Mouse (Mus musculus): ENCODE data around the gene Cryaa. TPM values are rescaled to one million over a fixed set of nuclear protein-coding genes. Genes with fewer than 3 reads are reported as not detected.

Cryaa gene
- polyA plus RNA-seq, 1 experiment from 2014 or later = not detected

DNA sequence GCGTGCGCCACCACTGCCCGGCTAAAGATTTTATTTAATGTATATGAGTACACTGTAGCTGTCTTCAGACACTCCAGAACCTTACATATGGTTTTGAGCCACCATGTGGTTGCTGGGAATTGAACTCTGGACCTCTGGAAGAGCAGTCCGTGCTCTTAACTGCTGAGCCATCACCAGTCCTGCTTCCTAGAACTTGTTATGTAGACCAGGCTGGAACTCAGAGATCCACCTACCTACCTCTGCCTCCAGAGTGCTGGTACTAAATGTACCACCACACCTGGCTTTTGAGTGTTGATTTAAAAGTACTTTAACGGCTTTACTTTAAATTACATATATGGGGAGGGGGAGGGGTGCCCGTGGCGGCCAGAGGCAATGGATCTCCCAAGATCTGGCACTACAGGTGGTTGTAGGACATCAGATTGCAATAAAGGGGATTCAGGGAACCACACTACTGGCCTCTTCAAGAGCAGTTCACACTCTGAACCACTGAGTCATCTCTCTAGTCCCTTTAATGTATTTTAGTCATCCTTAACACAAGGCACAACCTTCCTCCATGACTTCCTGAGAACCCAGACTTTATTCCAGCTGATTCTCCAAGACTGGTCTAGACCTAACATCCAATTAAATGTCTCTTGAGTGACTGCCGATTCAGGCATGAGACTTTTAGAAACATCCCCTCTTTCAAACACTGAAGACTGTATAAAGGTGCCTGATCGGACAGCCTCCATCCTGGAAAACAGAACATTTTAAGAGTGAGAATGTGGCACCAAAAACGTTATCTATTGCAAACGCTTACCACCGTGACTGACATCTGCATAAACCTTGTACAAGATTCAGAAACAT is 20.2 kb upstream of the Cryaa start:
- Histone ChIP-seq H3K9me3 (replicated peaks; ENCODE audit: control insufficient read depth, low read length) (no peaks in the 10 kb centered on the region), H3K27me3 (ENCODE audit: control insufficient read depth, insufficient read depth, low read depth, low read length) (no peaks in the 10 kb centered on the region), H3K36me3 (ENCODE audit: control insufficient read depth, insufficient read depth) (peaks cover 32% of the 10 kb centered on the region), H3K4me2 (ENCODE audit: low read depth, low read length) (peak overlapping the region; percentile 61), H3K4me3 (ENCODE audit: low read depth, low read length) (peak overlapping the region; percentile 83), H3K9ac (ENCODE audit: low read depth, low read length) (peak overlapping the region; percentile 91), H3K4me1 (ENCODE audit: control insufficient read depth, low read depth, low read length) (peaks cover 34% of the 10 kb centered on the region), H3K27ac (ENCODE audit: low read length) (peak overlapping the region; percentile 32; the same call in 1 of the 2 replicates)
- ATAC-seq (ENCODE audit: low read depth) = no peak
- WGBS (ENCODE audit: insufficient replicate concordance) = 41% methylated on average over 12 of the region's 12 CpGs

DNA sequence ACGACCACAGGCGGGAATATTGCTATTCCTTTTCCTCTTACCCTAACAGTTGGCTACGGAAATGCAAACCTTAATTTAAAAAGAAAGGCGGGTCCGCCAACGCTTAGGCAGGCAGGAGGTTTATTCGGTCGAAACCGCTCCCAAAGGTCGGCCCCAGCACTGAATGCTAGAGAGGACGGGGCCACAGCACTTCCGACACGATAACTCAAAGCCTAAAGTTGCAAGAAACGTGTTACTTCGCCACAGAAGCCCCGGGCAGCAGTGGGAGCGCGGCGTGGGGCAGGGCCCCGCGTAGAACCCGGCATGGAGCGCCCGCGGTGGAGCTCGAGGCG is 19.5 kb upstream of the Cryaa start:
- under 1% methylated on average over 27 of the region's 27 CpGs for WGBS (ENCODE audit: insufficient replicate concordance)
- Histone ChIP-seq H3K9ac (ENCODE audit: low read depth, low read length) (peak overlapping the region; percentile 91), H3K4me1 (ENCODE audit: control insufficient read depth, low read depth, low read length) (peaks cover 34% of the 10 kb centered on the region), H3K27me3 (ENCODE audit: control insufficient read depth, insufficient read depth, low read depth, low read length) (no peaks in the 10 kb centered on the region), H3K4me3 (ENCODE audit: low read depth, low read length) (peak overlapping the region; percentile 83), H3K36me3 (ENCODE audit: control insufficient read depth, insufficient read depth) (peaks cover 24% of the 10 kb centered on the region), H3K4me2 (ENCODE audit: low read depth, low read length) (peak overlapping the region; percentile 61), H3K27ac (ENCODE audit: low read length) (peak overlapping the region; percentile 67), H3K9me3 (replicated peaks; ENCODE audit: control insufficient read depth, low read length) (no peaks in the 10 kb centered on the region)
- ATAC-seq (ENCODE audit: low read depth) = no peak

DNA sequence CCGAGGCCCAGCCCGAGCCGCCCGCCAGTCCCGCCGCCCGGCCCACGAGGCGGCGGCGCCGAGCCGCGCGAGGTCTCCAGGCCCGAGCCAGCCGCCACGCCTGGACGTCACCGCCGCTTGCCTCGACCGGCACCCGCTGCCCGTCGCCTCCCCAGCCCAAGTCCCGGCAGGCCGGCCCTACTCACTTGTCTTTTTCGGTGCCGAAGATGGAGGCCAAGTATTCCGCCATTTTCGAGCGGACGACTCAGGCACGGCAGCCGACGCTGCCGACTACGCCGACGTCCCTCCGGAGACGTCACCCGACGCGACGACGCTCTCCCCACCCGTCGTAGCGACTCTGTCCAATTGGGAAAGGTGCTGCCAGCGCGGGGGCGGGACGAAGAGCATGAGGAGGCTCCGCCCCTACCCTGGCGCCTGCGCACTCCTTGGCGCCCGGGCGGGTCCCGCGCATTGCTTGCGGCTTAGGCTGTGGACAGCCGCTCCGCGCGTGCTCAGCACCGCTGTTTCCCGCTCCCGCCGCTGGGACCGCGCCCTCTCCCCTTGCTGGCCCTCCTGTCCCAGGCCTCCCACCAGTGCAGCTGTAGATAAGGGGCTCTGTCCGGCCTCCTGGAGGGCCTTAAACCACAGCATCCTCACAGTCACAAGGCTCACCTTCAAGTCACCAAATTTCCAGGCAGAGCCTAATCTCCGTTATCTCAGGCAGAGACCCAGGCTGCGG is 19.0 kb upstream of the Cryaa start, which contains the start of gene U2af1:
TSS of gene U2af1 (minus strand) at position 425 of the 718 bp plus-strand sequence.
- Histone ChIP-seq H3K27me3 (ENCODE audit: control insufficient read depth, insufficient read depth, low read depth, low read length) (no peaks in the 10 kb centered on the region), H3K36me3 (ENCODE audit: control insufficient read depth, insufficient read depth) (peaks cover 19% of the 10 kb centered on the region), H3K4me3 (ENCODE audit: low read depth, low read length) (peak within 1 kb of the TSS; percentile 83), H3K9me3 (replicated peaks; ENCODE audit: control insufficient read depth, low read length) (no peaks in the 10 kb centered on the region), H3K4me2 (ENCODE audit: low read depth, low read length) (peak within 1 kb of the TSS; percentile 96), H3K4me1 (ENCODE audit: control insufficient read depth, low read depth, low read length) (peaks cover 32% of the 10 kb centered on the region), H3K27ac (ENCODE audit: low read length) (peak within 1 kb of the TSS; percentile 89), H3K9ac (ENCODE audit: low read depth, low read length) (peak within 1 kb of the TSS; percentile 91)
- peak; percentile 98 for ATAC-seq (ENCODE audit: low read depth)
- under 1% methylated on average over 77 of the region's 77 CpGs for WGBS (ENCODE audit: insufficient replicate concordance)

DNA sequence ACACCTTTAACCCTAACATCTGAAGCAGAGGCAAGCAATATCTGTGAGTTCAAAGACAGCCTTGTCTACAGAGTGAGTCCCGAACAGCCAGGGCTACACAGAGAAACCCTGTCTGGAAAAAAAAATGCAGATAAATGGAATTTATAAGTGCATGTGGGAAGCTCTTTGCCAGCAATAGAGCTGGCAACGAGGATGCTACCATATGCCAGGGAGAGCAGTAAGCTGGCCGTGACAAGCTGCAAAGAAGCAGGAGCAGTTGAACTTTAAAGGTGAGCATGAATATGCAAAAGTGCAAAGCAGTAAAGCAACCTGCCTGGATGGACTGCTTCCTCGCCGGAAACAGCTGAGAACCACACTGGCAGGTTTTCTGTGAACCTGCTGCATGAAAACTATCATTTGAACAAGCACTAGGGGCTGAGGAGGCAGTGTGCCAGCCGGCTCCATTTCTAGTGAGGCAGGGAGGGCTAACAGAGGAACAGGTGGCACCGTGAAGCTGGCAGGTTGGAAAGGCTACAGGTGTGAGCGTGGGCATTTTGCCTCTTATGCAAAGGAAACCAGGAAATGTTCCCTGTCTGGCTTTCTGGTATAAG is 16.9 kb upstream of the Cryaa start:
- Histone ChIP-seq H3K9ac (ENCODE audit: low read depth, low read length) (no peak overlapping the region), H3K27ac (ENCODE audit: low read length) (no peak overlapping the region), H3K4me2 (ENCODE audit: low read depth, low read length) (no peak overlapping the region), H3K4me1 (ENCODE audit: control insufficient read depth, low read depth, low read length) (peaks cover 21% of the 10 kb centered on the region), H3K9me3 (replicated peaks; ENCODE audit: control insufficient read depth, low read length) (no peaks in the 10 kb centered on the region), H3K36me3 (ENCODE audit: control insufficient read depth, insufficient read depth) (peaks cover 3% of the 10 kb centered on the region), H3K4me3 (ENCODE audit: low read depth, low read length) (no peak overlapping the region), H3K27me3 (ENCODE audit: control insufficient read depth, insufficient read depth, low read depth, low read length) (no peaks in the 10 kb centered on the region)
- ATAC-seq (ENCODE audit: low read depth) = no peak
- 67% methylated on average over 8 of the region's 8 CpGs for WGBS (ENCODE audit: insufficient replicate concordance)

DNA sequence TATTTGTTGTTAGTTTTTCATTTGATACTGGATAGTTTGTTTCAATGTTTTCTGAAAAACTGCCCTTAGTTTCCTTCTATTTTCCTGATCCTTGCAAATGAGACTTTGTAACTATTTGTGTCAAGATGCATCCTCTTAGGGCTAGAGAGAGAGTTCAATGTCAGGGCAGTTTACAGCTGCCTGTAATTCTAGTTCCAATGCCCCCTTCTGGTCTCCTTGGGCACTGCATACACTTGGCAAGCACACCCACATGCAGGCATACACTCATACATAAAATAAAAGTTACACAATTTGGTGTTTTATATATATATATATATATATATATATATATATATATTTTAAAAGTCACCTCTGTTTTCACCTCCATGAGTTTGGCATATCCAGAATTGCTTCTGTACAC is 14.8 kb upstream of the Cryaa start:
- no peaks in the 10 kb centered on the region for H3K9me3 ChIP-seq (replicated peaks; ENCODE audit: control insufficient read depth, low read length)
- no peak overlapping the region for H3K4me2 ChIP-seq (ENCODE audit: low read depth, low read length)
- no peak overlapping the region for H3K27ac ChIP-seq (ENCODE audit: low read length)
- no peaks in the 10 kb centered on the region for H3K36me3 ChIP-seq (ENCODE audit: control insufficient read depth, insufficient read depth)
- peaks cover 8% of the 10 kb centered on the region for H3K4me1 ChIP-seq (ENCODE audit: control insufficient read depth, low read depth, low read length)
- no peak overlapping the region for H3K4me3 ChIP-seq (ENCODE audit: low read depth, low read length)
- H3K9ac ChIP-seq (ENCODE audit: low read depth, low read length) = no peak overlapping the region
- no peaks in the 10 kb centered on the region for H3K27me3 ChIP-seq (ENCODE audit: control insufficient read depth, insufficient read depth, low read depth, low read length)
- ATAC-seq (ENCODE audit: low read depth) = no peak

DNA sequence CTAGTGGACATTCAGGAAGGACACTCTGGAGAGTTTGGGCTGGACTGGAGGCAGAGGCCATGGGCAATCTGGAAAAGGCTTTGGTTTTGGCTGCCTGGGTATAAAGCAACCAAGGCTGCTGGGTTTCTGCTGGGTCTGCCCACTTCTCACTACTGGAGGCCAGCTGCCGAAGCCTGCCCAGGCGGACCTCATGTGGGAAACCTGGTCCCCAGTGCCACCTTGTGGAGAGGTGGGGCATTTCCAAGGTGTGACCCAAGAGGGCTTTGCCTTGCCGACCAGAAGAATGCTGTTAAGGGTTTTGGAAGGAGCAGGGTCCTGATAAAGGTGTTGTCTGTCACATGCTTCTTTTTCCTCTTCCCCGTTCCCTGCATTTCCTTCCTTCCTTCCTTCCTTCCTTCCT is 12.8 kb upstream of the Cryaa start:
- no peaks in the 10 kb centered on the region for H3K9me3 ChIP-seq (replicated peaks; ENCODE audit: control insufficient read depth, low read length)
- H3K9ac ChIP-seq (ENCODE audit: low read depth, low read length) = no peak overlapping the region
- no peak overlapping the region for H3K4me2 ChIP-seq (ENCODE audit: low read depth, low read length)
- H3K4me1 ChIP-seq (ENCODE audit: control insufficient read depth, low read depth, low read length) = no peaks in the 10 kb centered on the region
- ATAC-seq (ENCODE audit: low read depth) = peak; percentile 71
- 4% methylated on average over 4 of the region's 4 CpGs for WGBS (ENCODE audit: insufficient replicate concordance)
- H3K27ac ChIP-seq (ENCODE audit: low read length) = no peak overlapping the region
- H3K4me3 ChIP-seq (ENCODE audit: low read depth, low read length) = no peak overlapping the region
- no peaks in the 10 kb centered on the region for H3K27me3 ChIP-seq (ENCODE audit: control insufficient read depth, insufficient read depth, low read depth, low read length)
- no peaks in the 10 kb centered on the region for H3K36me3 ChIP-seq (ENCODE audit: control insufficient read depth, insufficient read depth)

DNA sequence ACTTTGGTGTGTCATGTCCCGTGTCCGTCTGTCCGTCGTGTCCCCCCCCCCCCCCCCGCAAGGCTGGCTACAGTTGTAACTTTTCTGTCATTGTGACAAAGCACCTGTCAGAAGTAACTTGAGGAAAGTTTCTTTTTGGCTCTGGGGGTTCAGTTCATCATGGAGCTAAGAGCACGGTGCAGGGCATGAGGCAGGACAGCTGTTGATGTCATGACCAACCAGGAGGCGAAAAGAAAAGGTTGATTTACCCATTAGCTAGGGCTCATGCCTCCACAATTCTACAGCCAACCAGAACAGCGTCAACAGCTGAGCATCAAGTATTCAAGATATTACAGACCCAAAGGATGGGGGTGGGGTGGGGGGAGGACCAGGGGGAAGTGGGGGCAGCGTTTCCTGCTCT is 9.3 kb upstream of the Cryaa start:
- 58% methylated on average over 8 of the region's 9 CpGs for WGBS (ENCODE audit: insufficient replicate concordance)
- no peaks in the 10 kb centered on the region for H3K9me3 ChIP-seq (replicated peaks; ENCODE audit: control insufficient read depth, low read length)
- no peaks in the 10 kb centered on the region for H3K27me3 ChIP-seq (ENCODE audit: control insufficient read depth, insufficient read depth, low read depth, low read length)
- H3K4me1 ChIP-seq (ENCODE audit: control insufficient read depth, low read depth, low read length) = no peaks in the 10 kb centered on the region; the same call in 1 of the 2 replicates
- H3K36me3 ChIP-seq (ENCODE audit: control insufficient read depth, insufficient read depth) = no peaks in the 10 kb centered on the region
- H3K4me2 ChIP-seq (ENCODE audit: low read depth, low read length) = no peak overlapping the region
- ATAC-seq (ENCODE audit: low read depth) = no peak
- H3K27ac ChIP-seq (ENCODE audit: low read length) = no peak overlapping the region
- H3K4me3 ChIP-seq (ENCODE audit: low read depth, low read length) = no peak overlapping the region
- H3K9ac ChIP-seq (ENCODE audit: low read depth, low read length) = no peak overlapping the region

DNA sequence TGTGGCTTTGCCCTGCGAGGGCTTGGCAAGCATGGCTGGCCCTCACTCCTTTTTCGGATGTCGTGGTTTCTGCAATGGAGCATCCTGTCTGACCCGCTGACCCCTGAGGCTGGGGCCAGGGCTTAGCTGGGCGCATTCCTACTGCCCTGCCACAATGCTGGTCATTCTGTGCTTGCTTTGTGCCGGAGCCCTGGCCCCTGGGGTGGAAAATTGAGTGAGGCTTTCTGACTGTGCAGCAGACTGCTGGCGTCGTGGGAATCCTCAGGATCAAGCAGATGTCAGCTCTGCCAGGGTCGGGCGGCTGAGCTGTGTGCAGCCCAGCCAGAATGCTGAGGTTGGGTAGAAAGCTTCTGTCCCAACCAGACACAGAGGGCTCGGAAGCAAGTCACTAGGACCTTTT is 7.4 kb upstream of the Cryaa start:
- Histone ChIP-seq H3K4me3 (ENCODE audit: low read depth, low read length) (no peak overlapping the region), H3K36me3 (ENCODE audit: control insufficient read depth, insufficient read depth) (no peaks in the 10 kb centered on the region), H3K9me3 (replicated peaks; ENCODE audit: control insufficient read depth, low read length) (no peaks in the 10 kb centered on the region), H3K27me3 (ENCODE audit: control insufficient read depth, insufficient read depth, low read depth, low read length) (no peaks in the 10 kb centered on the region), H3K27ac (ENCODE audit: low read length) (no peak overlapping the region), H3K9ac (ENCODE audit: low read depth, low read length) (no peak overlapping the region), H3K4me2 (ENCODE audit: low read depth, low read length) (no peak overlapping the region), H3K4me1 (ENCODE audit: control insufficient read depth, low read depth, low read length) (no peaks in the 10 kb centered on the region; the same call in 1 of the 2 replicates)
- ATAC-seq (ENCODE audit: low read depth) = no peak
- 49% methylated on average over 11 of the region's 11 CpGs for WGBS (ENCODE audit: insufficient replicate concordance)

DNA sequence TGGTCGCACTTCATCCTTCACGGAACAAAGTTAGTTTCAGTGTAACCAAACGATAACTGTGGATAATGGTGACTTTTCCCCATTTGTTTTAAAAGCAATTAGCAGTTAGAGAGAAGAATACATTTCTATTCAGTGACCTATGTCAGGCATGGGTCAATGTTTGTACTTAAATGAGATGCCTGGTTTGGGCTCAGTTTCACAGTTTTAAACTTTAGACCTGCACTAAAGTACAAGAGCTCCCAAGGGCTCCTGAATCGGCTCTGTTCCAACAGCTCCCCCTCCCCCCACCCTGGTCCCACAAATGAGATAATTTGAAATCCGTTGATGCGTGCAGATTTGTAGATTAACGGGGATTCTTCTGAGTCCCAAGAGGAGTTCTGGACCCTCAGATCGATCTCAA is 5.9 kb upstream of the Cryaa start:
- peak; percentile 72 for ATAC-seq (ENCODE audit: low read depth)
- no peak overlapping the region for H3K27ac ChIP-seq (ENCODE audit: low read length)
- H3K9ac ChIP-seq (ENCODE audit: low read depth, low read length) = no peak overlapping the region
- H3K4me3 ChIP-seq (ENCODE audit: low read depth, low read length) = no peak overlapping the region
- no peaks in the 10 kb centered on the region; the same call in 1 of the 2 replicates for H3K4me1 ChIP-seq (ENCODE audit: control insufficient read depth, low read depth, low read length)
- no peaks in the 10 kb centered on the region for H3K9me3 ChIP-seq (replicated peaks; ENCODE audit: control insufficient read depth, low read length)
- H3K27me3 ChIP-seq (ENCODE audit: control insufficient read depth, insufficient read depth, low read depth, low read length) = no peaks in the 10 kb centered on the region
- no peaks in the 10 kb centered on the region for H3K36me3 ChIP-seq (ENCODE audit: control insufficient read depth, insufficient read depth)
- 56% methylated on average over 8 of the region's 8 CpGs for WGBS (ENCODE audit: insufficient replicate concordance)
- H3K4me2 ChIP-seq (ENCODE audit: low read depth, low read length) = no peak overlapping the region
